Mouse (Mus musculus) left cerebral cortex, postnatal 10 days (tissue): Measurements from ENCODE around the gene Ptbp3. TPM values are rescaled to one million over a fixed set of nuclear protein-coding genes. Genes with fewer than 3 reads are reported as not detected.
"Not testable (repeated sequence)": the region's sequence is repeated elsewhere in the genome, so short reads cannot be mapped to it uniquely, and the experiment has no call there.

Source experiments
- DNase-seq, 2 experiments: peaks; one replicate each; pipeline ENCODE4 v3.0.0; 2021 to 2022; ENCODE audit warnings: low spot score in 2 of 2, mixed read lengths in 1 of 2; ENCODE audit errors: extremely low spot score in 1 of 2
- intact Hi-C: fragments of 180-260 bp; cut with DNase I; formaldehyde crosslinking; loops from one replicate; pipeline ENCODE4 v1.15.1; 2025
- total RNA-seq, 2 experiments: library from RNA; stranded (reverse); gene quantifications; 2 replicates each; pipeline ENCODE4 v1.2.3; 2021

Ptbp3 gene
- total RNA-seq, 2 experiments from 2014 or later = 24.9 to 27.4 TPM

GRCm38 (mm10) chr4:59560141-59560540 is 11.0 kb upstream of the Ptbp3 start:
- intact Hi-C loops = no loop called here
- no peak for DNase-seq

GRCm38 (mm10) chr4:59558096-59558720 is 9.0 kb upstream of the Ptbp3 start:
- intact Hi-C loops = no loop called here
- no peak for DNase-seq

DNA sequence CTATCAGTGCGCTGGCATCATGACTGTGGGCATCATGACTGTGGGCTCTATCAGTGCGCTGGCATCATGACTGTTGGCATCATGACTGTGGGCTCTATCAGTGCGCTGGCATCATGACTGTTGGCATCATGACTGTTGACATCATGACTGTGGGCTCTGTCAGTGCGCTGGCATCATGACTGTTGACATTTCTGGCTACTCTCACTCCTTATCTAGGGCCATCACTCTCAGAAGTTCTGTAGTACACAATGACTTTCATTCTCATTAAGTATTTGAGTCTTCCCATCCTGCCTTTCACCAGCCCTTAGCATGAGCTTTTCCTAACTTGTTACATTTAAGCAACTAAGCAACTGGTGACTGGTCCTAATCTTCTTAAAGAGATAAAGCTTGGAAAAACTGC is 8.2 kb upstream of the Ptbp3 start:
- DNase-seq, intact Hi-C loops: not testable (repeated sequence)

GRCm38 (mm10) chr4:59555177-59555576 is 6.0 kb upstream of the Ptbp3 start:
- intact Hi-C loops = no loop called here
- no peak for DNase-seq

DNA sequence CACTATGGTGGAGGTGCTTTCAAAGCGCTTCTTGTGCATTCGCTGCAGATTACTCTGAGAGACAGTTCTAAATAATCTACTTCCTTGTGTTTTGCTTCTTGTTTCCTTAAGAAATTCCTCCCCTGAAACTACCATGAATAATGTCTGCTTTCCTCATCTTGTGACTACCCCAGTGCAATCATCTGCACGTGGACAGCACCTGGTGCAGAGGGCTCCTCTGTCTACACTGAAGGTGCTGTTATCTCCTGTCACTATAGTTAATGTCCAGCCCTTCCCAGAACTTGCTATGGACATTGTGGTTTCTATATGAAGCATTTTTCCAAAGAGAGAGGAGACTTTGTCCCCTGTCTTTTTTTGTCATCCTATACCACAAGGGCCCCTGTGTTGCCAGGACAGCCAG is 4.4 kb upstream of the Ptbp3 start:
- DNase-seq = no peak
- intact Hi-C loops = loop anchor here (5.0 kb wide), 1 partner anchor 456 kb away; no protein-coding TSS in a partner anchor

GRCm38 (mm10) chr4:59552835-59553234 is 3.7 kb upstream of the Ptbp3 start:
- intact Hi-C loops = loop anchor here (5.0 kb wide), 1 partner anchor 456 kb away; no protein-coding TSS in a partner anchor
- no peak for DNase-seq

DNA sequence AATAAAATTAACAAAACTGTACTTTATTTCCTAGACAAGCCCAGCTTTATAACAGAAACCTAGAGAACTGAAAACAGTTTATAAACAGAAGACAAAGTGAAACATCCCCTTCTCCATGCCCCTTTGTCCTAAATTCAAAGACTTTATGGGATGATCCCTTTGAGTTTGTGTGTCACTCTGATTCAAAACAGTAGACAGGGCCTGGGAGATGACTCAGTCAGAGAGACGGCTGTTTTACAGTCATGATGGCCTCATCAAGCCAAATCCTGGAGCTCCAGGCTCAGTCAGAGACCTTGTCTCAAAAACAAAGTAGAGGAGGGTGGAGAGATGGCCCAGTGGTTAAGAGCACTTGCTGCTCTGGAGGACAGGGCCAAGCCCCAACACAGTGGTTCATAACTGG is 2.7 kb upstream of the Ptbp3 start:
- DNase-seq = no peak
- intact Hi-C loops = loop anchor here (5.0 kb wide), 1 partner anchor 455 kb away; no protein-coding TSS in a partner anchor

- DNase-seq = no peak
- intact Hi-C loops = loop anchor here (5.0 kb wide), 3 partner anchors 83 to 453 kb away; no protein-coding TSS in a partner anchor
These were observed 905 bp upstream of the Ptbp3 start for GRCm38 (mm10) chr4:59549977-59550560.

DNA sequence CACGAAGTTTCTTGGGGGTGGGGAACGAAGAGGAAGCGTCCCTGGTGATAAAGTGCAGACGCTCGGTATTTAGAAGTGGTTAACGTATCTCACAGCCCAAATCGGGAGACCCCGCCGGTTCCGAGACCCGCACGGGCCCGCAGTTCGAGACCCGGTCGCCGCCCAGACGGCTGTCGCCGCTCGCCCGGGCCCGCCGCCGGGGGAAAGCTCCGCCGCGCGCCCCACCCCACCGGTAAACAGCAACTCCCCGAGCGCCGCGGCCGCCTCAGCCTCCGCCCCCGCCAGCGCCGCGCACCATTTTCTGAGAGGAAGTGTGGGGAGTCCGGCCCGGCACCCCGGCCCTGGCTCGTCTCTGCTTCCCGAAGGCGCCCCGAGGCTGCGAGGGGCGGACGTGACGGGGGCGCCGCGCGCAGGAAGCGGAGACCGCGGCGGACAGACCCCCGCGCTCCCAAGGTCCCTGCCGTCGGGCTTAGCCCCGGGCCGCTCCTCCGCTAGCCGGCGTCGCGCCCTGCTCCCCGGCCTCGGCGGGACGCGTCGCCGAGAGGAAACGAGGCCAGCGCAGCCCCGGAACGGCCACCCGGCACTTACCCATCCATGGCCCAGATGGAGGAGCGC is 497 bp downstream of the Ptbp3 start:
- intact Hi-C loops = loop anchor here (5.0 kb wide), 2 partner anchors 81 to 166 kb away; no protein-coding TSS in a partner anchor
- DNase-seq = peak; percentile 35 to 87

DNA sequence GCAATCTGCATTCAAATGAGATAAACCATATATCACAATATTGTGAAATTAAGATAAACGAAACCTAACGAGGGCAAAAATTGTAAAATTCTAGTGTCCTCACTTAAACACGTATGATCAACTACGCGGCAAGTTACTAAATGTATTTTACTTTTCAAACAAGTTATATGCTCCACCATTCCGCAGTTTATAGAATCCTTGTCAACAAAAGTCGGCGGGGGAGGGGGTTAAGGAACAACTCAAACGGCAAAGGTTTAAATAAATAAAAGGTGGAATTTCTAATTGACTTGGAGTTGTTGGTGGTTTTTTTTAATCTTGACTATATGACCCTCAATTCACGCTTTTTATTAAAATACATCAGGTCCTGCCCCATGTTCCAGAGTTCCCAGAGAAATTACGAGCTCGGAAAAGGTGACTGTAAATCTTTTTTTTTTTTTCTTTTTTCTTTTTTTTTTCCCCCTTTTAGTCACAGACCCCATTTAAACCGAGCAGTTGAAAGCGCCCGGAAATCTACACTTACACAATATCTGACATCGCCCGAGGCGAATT is 1.1 kb downstream of the Ptbp3 start:
- DNase-seq = no peak
- intact Hi-C loops = loop anchor here (5.0 kb wide), 2 partner anchors 81 to 166 kb away; no protein-coding TSS in a partner anchor

GRCm38 (mm10) chr4:59547136-59547889 is 1.9 kb downstream of the Ptbp3 start:
- intact Hi-C loops = loop anchor here (5.0 kb wide), 2 partner anchors 80 to 165 kb away; no protein-coding TSS in a partner anchor
- DNase-seq = no peak

DNA sequence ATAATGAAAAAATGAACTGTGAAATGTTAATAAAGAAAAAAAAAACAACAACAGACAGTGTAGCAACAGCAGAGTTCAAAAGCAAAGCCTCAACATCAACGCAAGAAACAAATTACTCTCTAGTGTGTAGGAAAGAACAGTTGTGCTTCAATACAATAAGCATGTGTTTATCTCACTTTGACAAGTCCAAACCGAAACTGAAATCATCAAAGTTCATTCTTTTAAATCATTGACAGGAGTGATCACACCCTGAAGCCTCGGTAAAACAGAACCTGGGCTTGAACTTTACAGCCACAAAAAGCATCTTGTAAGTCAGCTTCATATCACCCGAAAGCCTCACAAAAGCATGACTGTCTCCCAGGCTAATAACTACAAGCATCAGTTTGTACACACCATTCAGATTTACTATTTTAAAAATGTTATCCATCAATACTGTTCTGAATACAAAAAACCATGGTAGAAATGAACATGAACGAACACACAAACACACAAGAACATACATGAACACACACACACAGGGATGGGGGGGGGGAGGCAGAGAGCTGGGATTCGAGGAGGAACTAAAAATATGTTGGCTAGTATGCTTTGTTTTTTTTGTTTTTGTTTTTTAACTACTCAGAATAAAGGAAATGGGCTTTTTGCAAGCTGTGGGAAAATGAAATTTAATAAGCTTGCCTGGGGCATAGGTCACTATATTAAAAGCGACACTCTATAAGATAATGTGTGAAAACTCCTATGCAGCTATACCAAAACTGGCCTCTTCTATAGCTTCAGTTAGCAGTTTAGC is 2.7 kb downstream of the Ptbp3 start:
- intact Hi-C loops = loop anchor here (5.0 kb wide), 2 partner anchors 79 to 164 kb away; no protein-coding TSS in a partner anchor
- DNase-seq = no peak

DNA sequence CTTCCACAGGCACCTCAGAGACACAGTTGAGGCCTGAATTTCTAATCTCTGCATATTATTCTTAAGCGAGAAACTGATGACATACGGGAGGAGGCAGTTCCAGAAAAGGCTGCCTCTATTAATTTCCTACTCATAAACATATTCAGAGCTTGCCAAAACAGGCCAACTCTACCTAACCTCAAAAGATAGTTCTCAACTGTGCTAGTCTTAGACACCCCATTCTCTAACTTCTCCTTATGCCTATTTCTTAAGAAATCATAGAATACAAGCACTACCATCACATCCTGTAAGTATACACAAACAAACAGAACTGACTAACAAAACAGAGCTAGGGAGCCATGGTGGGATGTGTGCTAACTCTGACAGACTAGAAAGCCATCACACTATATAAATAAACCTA is 4.5 kb downstream of the Ptbp3 start:
- intact Hi-C loops = loop anchor here (5.0 kb wide), 2 partner anchors 77 to 162 kb away; no protein-coding TSS in a partner anchor
- DNase-seq = no peak

DNA sequence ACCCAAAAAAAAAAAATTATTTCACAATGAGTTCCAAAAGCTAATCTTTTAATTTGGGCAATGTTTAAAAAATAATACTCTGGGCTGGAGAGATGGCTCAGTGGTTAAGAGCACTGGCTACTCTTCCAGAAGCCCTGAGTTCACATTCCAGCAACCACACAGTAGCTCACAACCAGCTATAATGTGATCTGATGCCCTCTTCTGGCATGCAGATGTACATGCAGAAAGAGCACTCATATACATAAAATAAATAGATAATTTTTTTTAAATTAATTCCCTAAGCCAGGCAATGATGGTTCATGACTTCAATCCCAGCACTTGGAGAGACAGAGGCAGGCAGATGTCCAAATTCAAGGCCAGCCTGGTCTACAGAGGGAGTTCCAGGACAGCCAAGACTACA is 6.2 kb downstream of the Ptbp3 start:
- intact Hi-C loops = no loop called here
- DNase-seq = no peak

DNA sequence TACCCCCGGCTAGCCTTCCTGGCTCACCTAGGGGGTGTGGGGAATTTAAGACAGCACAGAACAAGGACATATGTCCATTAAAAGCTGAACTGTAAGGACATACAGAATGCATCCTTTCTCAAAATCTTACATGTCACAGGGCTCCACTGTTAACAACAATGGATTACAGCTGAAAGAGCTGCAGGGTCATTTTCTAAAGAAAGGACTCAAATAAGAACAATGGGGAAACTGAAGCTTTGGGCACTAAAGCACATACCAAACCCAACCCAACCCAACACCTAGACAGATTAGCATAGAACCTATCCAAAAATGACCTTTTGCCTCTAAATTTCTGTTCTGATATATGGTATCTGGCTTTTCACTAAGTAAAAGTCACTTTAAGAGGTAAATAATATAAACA is 12.9 kb downstream of the Ptbp3 start:
- no peak for DNase-seq
- intact Hi-C loops = no loop called here

DNA sequence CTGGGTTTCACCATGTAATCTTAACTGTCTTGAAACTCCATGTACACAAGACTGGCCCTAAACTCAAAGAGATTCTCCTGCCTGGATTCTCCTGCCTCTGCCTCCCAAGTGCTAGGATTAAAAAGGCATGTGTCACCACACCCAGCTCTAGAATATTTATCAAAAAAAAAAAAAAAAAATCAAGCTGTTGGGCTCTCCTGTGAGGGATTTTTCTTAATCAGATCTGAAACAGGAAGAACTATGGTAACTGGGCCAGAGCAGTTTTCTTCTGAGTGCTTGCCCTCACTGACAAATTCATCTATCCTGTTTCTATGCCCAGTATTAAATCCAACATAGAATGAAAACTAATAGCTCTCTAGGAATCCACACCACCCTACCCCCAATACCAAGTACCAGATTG is 13.5 kb downstream of the Ptbp3 start:
- intact Hi-C loops = no loop called here
- DNase-seq = no peak

DNA sequence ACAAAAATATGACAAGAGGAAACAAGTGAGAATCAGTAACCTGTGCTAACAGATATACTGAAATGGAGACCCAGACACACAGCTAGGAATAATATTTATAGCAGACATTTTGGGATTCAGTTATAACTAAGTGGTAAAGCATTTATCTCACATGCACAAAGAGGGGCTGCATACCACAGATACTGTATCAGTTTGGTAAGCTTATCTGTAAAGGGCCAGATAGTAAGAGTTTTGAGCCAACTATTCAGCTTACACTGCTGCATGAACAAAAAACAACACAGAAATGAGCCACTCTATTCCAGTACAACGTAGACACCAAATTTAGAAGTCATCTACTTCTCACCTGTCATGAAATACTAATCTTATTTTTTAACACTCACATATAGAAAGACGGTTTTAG is 15.9 kb downstream of the Ptbp3 start:
- intact Hi-C loops = no loop called here
- no peak for DNase-seq

GRCm38 (mm10) chr4:59531172-59531571 is 18.0 kb downstream of the Ptbp3 start:
- DNase-seq = no peak
- intact Hi-C loops = no loop called here
